Mouse (Mus musculus) MEL (cell line): ENCODE data around the gene Adgrb3. TPM values are rescaled to one million over a fixed set of nuclear protein-coding genes. Genes with fewer than 3 reads are reported as not detected.
"Not testable (repeated sequence)": the region's sequence is repeated elsewhere in the genome, so short reads cannot be mapped to it uniquely, and the experiment has no call there.

ENCODE experiments used
- DNase-seq: peaks from one replicate; pipeline ENCODE4 v3.0.0; 2011; ENCODE audit warnings: low read depth, low spot score
- H3K27ac ChIP-seq: 2 replicates; pipeline ENCODE4 v1.5.1; 2012; ENCODE audit warnings: low read depth, mild to moderate bottlenecking, control low read depth, low read length, moderate library complexity; ENCODE audit not compliant: control insufficient read depth
- H3K27me3 ChIP-seq, 2 experiments: fragments of 150-350 bp in 1 of 2; sonication (generic) in 1 of 2; 2 replicates each; pipeline ENCODE4 v1.6.1; 2012; ENCODE audit warnings: low read length in 2 of 2, mild to moderate bottlenecking in 2 of 2, improper control_type of control experiment in 1 of 2, moderate library complexity in 1 of 2; ENCODE audit not compliant: insufficient read depth in 2 of 2, control insufficient read depth in 1 of 2
- H3K36me3 ChIP-seq, 2 experiments: 2 replicates each; pipeline ENCODE4 v1.6.1; 2012 to 2014; ENCODE audit warnings: low read length in 2 of 2, improper control_type of control experiment in 1 of 2, inconsistent platforms in 1 of 2, mild to moderate bottlenecking in 1 of 2; ENCODE audit not compliant: insufficient read depth in 2 of 2, control insufficient read depth in 1 of 2
- H3K4me1 ChIP-seq, 2 experiments: fragments of 150-350 bp in 1 of 2; sonication (generic) in 1 of 2; 2 replicates each; pipeline ENCODE4 v1.6.1; 2012; ENCODE audit warnings: low read length in 2 of 2, improper control_type of control experiment in 1 of 2, mild to moderate bottlenecking in 1 of 2; ENCODE audit not compliant: insufficient read depth in 2 of 2, control insufficient read depth in 1 of 2
- H3K4me3 ChIP-seq, 2 experiments: fragments of 150-350 bp in 1 of 2; sonication (generic) in 1 of 2; 2 replicates each; pipeline ENCODE4 v1.5.1; 2012; ENCODE audit warnings: low read depth in 2 of 2, low read length in 2 of 2, mild to moderate bottlenecking in 2 of 2, moderate library complexity in 2 of 2, control low read depth in 1 of 2, improper control_type of control experiment in 1 of 2; ENCODE audit not compliant: control insufficient read depth in 1 of 2, insufficient read depth in 1 of 2
- H3K79me2 ChIP-seq: 2 replicates; pipeline ENCODE4 v1.6.1; 2012; ENCODE audit warnings: mild to moderate bottlenecking, low read length, moderate library complexity; ENCODE audit not compliant: control insufficient read depth, poor library complexity, insufficient read depth
- H3K9ac ChIP-seq: 2 replicates; pipeline ENCODE4 v1.6.1; 2012; ENCODE audit warnings: low read depth, mild to moderate bottlenecking, control low read depth, low read length, moderate library complexity; ENCODE audit not compliant: control insufficient read depth, poor library complexity, severe bottlenecking
- H3K9me3 ChIP-seq: fragments of 150-350 bp; sonication (generic); replicated peaks from 2 replicates; pipeline ENCODE4 v1.6.1; 2012; ENCODE audit warnings: mild to moderate bottlenecking, low read length, improper control_type of control experiment, moderate library complexity; ENCODE audit not compliant: insufficient read depth
- EP300 ChIP-seq, 2 experiments: IDR thresholded peaks; 2 replicates each; pipeline ENCODE4 v1.6.1; 2011; ENCODE audit warnings: improper control_type of control experiment in 2 of 2, low read length in 2 of 2, low read depth in 1 of 2, mild to moderate bottlenecking in 1 of 2
- ETS1 ChIP-seq: IDR thresholded peaks from 2 replicates; pipeline ENCODE4 v1.6.1; 2012; ENCODE audit warnings: low read depth, mild to moderate bottlenecking, inconsistent platforms, low read length, improper control_type of control experiment, moderate library complexity
- GATA1 ChIP-seq: IDR thresholded peaks from 2 replicates; pipeline ENCODE4 v1.6.1; 2011; ENCODE audit warnings: low read depth, low read length, improper control_type of control experiment
- HCFC1 ChIP-seq: IDR thresholded peaks from 2 replicates; pipeline ENCODE4 v1.6.1; 2012; ENCODE audit warnings: low read depth, mild to moderate bottlenecking, inconsistent platforms, low read length, improper control_type of control experiment, moderate library complexity
- JUND ChIP-seq: IDR thresholded peaks from 2 replicates; pipeline ENCODE4 v1.6.1; 2011; ENCODE audit warnings: low read depth, mild to moderate bottlenecking, improper control_type of control experiment, low read length
- MAX ChIP-seq: IDR thresholded peaks from 2 replicates; pipeline ENCODE4 v1.6.1; 2011; ENCODE audit warnings: low read length, improper control_type of control experiment
- MEF2A ChIP-seq: IDR thresholded peaks from 2 replicates; pipeline ENCODE4 v1.6.1; 2014; ENCODE audit warnings: low read depth, mild to moderate bottlenecking, inconsistent platforms, low read length, improper control_type of control experiment; ENCODE audit not compliant: poor library complexity, insufficient replicate concordance, severe bottlenecking; ENCODE audit errors: extremely low read depth
- MXI1 ChIP-seq: IDR thresholded peaks from 2 replicates; pipeline ENCODE4 v1.6.1; 2011; ENCODE audit warnings: mild to moderate bottlenecking, low read depth, low read length, improper control_type of control experiment
- MYB ChIP-seq: IDR thresholded peaks from 2 replicates; pipeline ENCODE4 v1.6.1; 2011; ENCODE audit warnings: mild to moderate bottlenecking, low read depth, low read length, improper control_type of control experiment
- NRF1 ChIP-seq: IDR thresholded peaks from 2 replicates; pipeline ENCODE4 v1.6.1; 2014; ENCODE audit warnings: low read depth, mild to moderate bottlenecking, inconsistent platforms, low read length, improper control_type of control experiment, moderate library complexity; ENCODE audit not compliant: poor library complexity, insufficient read depth, severe bottlenecking
- POLR2A ChIP-seq, 2 experiments: IDR thresholded peaks; 2 replicates each; pipeline ENCODE4 v1.6.1; 2011 to 2012; ENCODE audit warnings: low read length in 2 of 2, mild to moderate bottlenecking in 2 of 2, control low read depth in 1 of 2, improper control_type of control experiment in 1 of 2, low read depth in 1 of 2, moderate library complexity in 1 of 2; ENCODE audit not compliant: control insufficient read depth in 1 of 2, insufficient read depth in 1 of 2, poor library complexity in 1 of 2
- POLR2AphosphoS2 ChIP-seq: IDR thresholded peaks from 2 replicates; pipeline ENCODE4 v1.6.1; 2011; ENCODE audit warnings: low read length, improper control_type of control experiment
- RAD21 ChIP-seq: IDR thresholded peaks from 2 replicates; pipeline ENCODE4 v1.6.1; 2011; ENCODE audit warnings: mild to moderate bottlenecking, low read depth, low read length, improper control_type of control experiment
- SMC3 ChIP-seq: IDR thresholded peaks from 2 replicates; pipeline ENCODE4 v1.6.1; 2011; ENCODE audit warnings: low read depth, low read length, improper control_type of control experiment
- USF1 ChIP-seq: IDR thresholded peaks from 2 replicates; pipeline ENCODE4 v1.6.1; 2014; ENCODE audit warnings: low read depth, mild to moderate bottlenecking, inconsistent platforms, low read length, improper control_type of control experiment, moderate library complexity
- USF2 ChIP-seq, 2 experiments: IDR thresholded peaks; 2 replicates each; pipeline ENCODE4 v1.6.1; 2011 to 2012; ENCODE audit warnings: improper control_type of control experiment in 2 of 2, low read length in 2 of 2, borderline replicate concordance in 1 of 2, inconsistent platforms in 1 of 2, low read depth in 1 of 2, mild to moderate bottlenecking in 1 of 2; ENCODE audit not compliant: insufficient read depth in 1 of 2
- ZNF384 ChIP-seq: IDR thresholded peaks from 2 replicates; pipeline ENCODE4 v1.6.1; 2012; ENCODE audit warnings: low read depth, mild to moderate bottlenecking, inconsistent platforms, low read length, improper control_type of control experiment
- polyA plus RNA-seq, 2 experiments: library from polyadenylated mRNA; stranded (reverse) in 1 of 2; unstranded in 1 of 2; fragments of >175 nt in 1 of 2; fragments of >200 nt in 1 of 2; gene quantifications; 2 replicates each; pipeline versions ENCODE4 v1.2.1 to v1.2.4; 2012; ENCODE audit warnings: low replicate concordance in 2 of 2, low read depth in 1 of 2; ENCODE audit not compliant: insufficient read length in 2 of 2, insufficient read depth in 1 of 2, missing spikeins in 1 of 2
- total RNA-seq: library from RNA; depleted of rRNA; stranded (reverse); fragments of 300-350 nt; gene quantifications from 2 replicates; pipeline ENCODE4 v1.2.3, GENCODE M21; 2012

The Adgrb3 gene
- total and polyA plus RNA-seq, 3 experiments: not detected

GRCm38 (mm10) chr1:25033155-25034095, 796.1 kb downstream of the Adgrb3 start:
- H3K27me3 ChIP-seq: no peaks in the 10 kb centered on the region
- no peaks in the 10 kb centered on the region for H3K36me3 ChIP-seq
- no peak overlapping the region for H3K27ac ChIP-seq
- H3K79me2 ChIP-seq: no peaks in the 10 kb centered on the region
- H3K4me1 ChIP-seq: no peaks in the 10 kb centered on the region
- no peak for DNase-seq
- TF ChIP-seq USF1 (no peak), MAX (no peak), MXI1 (no peak), NRF1 (no peak), MEF2A (no peak), MYB (no peak), SMC3 (no peak), RAD21 (no peak), EP300 (IDR thresholded peaks at IDR 0.05; ENCODE audit: low read depth in 1 of 2, low read length in 2 of 2) (no peak), POLR2A (IDR thresholded peaks at IDR 0.05; ENCODE audit: control insufficient read depth in 1 of 2, insufficient read depth in 1 of 2, low read depth in 1 of 2, low read length in 2 of 2, poor library complexity in 1 of 2) (no peak), POLR2AphosphoS2 (no peak), GATA1 (no peak), USF2 (IDR thresholded peaks at IDR 0.05; ENCODE audit: borderline replicate concordance in 1 of 2, insufficient read depth in 1 of 2, low read depth in 1 of 2, low read length in 2 of 2) (no peak), ETS1 (no peak), HCFC1 (no peak)
- H3K9me3 ChIP-seq: no peaks in the 10 kb centered on the region
- H3K4me3 ChIP-seq: no peak overlapping the region
- no peak overlapping the region for H3K9ac ChIP-seq

GRCm38 (mm10) chr1:25023156-25023555, 806.4 kb downstream of the Adgrb3 start:
- H3K36me3 ChIP-seq: no peaks in the 10 kb centered on the region
- no peaks in the 10 kb centered on the region for H3K27me3 ChIP-seq
- H3K4me3 ChIP-seq: no peak overlapping the region
- H3K27ac ChIP-seq: no peak overlapping the region
- no peak overlapping the region for H3K9ac ChIP-seq
- DNase-seq: no peak
- H3K4me1 ChIP-seq: no peaks in the 10 kb centered on the region
- TF ChIP-seq ETS1: no peak
- no peak for TF ChIP-seq JUND
- TF ChIP-seq ZNF384: no peak
- TF ChIP-seq RAD21: no peak
- H3K9me3 ChIP-seq: no peaks in the 10 kb centered on the region
- H3K79me2 ChIP-seq: no peaks in the 10 kb centered on the region

- not testable (repeated sequence) for H3K4me3 ChIP-seq, H3K27ac ChIP-seq, DNase-seq, H3K79me2 ChIP-seq, H3K9ac ChIP-seq, H3K4me1 ChIP-seq, H3K27me3 ChIP-seq, H3K36me3 ChIP-seq, H3K9me3 ChIP-seq
Measured at GRCm38 (mm10) chr1:25017851-25018250, 811.7 kb downstream of the Adgrb3 start.
